Mouse (Mus musculus): ENCODE measurements at regions not wholly inside any gene's neighbourhood (a gene's known extent, or its start where the extent isn't known, plus 50 kb on each side); places are given as distances from the start of the nearest gene placed in this dataset.
A peak's percentile ranks its signal among the peaks of the same experiment; 100 is the strongest.

DNA sequence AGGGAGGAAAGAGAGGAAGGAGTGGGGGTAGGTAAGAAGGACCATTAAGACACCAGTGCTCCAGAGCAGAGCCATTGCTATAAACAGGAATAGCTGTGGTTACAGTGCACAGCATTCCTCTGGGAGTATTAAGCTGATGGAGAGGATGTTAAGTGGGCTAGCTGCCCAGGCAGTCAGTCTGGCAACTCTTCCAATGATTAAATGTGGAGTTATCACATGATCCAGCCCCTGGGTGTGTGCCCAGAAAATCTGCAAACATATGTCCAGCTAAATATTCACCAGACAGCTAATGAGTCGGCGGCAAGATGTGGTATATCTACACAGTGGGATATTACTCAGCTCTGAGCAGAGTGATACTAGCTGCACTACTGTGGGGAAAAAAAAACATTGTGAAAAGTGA lies 229.7 kb downstream of the Ankrd50 start:
- DNase-seq: peak; percentile 94

GRCm38 (mm10) chr3:38251592-38251991 lies 233.1 kb downstream of the Ankrd50 start:
- no peak for DNase-seq

DNA sequence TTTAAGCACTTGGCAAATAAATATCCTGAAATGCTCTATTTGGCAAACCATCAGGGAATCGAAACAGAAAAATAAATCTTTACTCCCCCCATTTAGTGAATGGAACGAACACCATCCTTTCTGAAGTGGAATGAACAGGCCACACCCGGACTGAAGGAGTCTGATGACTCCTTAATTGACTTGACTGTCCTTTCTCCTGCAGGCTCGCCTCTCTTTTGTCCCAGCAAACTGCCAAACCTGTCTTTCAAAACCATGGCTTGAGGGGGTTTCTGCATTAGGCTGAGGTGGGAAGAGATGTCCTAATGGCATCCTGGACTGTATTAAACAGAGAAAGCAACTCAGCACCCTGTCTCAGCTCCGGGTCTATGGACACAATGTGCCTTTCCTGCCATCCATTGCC lies 234.1 kb downstream of the Ankrd50 start:
- DNase-seq: no peak

- DNase-seq: no peak
These were observed 235.7 kb downstream of the Ankrd50 start for GRCm38 (mm10) chr3:38248941-38249340.

- peak; percentile 41 for DNase-seq
These were observed 238.2 kb downstream of the Ankrd50 start for GRCm38 (mm10) chr3:38246439-38246838.

DNA sequence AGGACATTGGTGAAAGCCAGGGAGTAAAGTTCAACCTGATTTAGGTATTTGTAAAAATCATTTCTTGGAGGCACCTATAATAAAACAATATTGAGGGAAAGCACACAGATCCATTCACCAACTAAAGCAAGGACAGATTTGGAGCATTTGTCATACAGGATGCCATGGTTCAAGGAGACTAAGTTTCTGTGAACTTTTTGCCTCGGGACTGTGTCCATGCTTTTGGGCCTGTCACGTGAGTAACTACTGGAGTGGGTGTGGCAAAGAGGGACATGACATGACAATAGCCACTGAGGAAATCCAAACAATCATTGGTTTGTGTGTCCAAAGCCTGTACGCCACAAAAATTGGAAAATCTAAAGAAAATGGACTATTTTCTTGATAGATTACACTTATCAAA lies 241.4 kb downstream of the Ankrd50 start:
- DNase-seq: no peak

DNA sequence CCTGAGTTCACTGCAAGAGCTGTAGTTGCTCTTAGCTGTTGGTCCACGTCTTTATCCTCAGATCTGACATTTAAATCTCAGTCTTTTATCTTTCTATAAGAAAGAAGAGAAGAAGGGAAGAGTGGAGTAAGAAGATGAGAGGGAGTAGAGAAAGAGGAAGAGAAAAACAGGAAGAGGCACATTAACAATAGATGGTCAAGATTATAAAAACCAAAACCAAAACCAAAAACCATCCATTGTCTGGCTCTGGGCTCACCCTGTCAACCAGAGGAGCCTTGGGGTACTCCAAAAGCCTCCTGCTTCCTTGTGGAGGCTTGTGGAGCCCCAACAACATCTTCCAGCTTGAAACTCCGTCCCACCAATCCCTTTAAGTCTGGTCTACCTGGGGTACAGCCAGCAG lies 247.0 kb downstream of the Ankrd50 start:
- DNase-seq: no peak

GRCm38 (mm10) chr3:38235736-38236083 lies 248.9 kb downstream of the Ankrd50 start:
- DNase-seq: peak; percentile 25

DNA sequence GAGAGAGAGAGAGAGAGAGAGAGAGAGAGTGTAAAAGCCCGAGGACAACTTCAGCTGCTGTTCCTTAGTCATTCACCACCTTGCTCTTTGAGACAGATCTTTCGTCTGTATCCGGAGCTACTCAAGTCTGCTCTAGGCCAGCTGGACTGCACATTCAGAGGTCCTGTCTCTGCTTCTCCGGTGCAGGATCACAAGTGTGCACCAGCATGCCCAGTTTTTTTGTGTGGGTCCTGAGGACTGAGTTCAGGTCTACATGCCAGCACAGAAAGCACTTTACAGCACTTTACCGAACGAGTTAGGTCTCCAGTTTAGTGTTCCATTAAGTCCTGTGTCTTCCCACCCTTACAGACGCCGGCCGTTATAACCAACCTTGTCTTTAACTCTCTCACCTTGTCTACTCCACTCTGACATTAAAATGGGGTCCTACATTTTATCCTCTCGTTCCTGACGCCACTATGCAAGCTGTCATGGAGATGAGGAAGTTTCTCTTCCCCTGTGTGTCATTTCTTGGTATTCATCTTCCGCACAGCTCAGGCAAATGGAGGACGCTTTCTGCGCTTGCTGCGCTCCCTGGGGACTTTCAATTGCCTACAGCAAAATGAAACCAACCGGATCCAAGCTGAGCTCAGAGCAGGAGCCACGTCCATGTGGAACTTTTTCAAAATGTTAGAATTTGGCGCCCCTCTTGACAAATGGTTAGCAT lies 249.5 kb downstream of the Ankrd50 start:
- no peak for DNase-seq

DNA sequence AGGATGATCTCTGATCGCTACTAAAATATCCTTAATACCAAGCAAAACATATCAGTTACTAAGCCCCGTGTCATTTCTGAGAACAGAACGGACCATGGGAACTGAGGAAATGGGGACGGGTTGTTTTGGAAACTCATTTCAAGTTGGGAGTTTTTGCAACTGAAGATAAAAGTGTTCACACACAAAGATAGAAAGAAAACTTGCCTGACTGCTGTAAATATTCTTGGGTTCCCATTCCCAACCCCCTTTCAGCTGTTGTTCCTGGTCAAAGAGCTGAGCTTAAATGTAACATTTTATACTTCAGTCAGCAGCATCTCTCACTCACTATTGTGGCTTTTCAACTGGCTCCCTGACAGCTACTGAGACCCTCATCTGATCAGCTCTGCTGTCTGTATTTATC lies 250.1 kb downstream of the Ankrd50 start:
- DNase-seq: no peak

DNA sequence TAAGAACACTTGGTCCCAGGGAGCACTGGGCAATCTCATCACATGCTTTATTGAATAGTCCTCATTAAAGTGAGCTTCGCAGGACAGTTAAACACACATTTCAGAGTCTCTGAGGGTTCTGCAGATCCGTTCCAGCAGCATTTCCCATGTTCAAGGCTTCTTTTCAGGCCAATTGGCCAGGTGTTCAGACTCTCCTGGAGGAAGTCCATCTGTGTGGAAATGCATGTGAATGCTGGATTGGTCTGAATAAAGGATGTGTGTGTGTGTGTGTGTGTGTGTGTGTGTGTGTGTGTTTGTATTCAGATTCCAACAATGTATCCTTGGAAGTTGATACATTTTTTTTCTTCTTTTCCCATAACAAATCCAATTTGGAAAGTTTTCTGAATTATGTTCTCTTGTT lies 250.6 kb downstream of the Ankrd50 start:
- no peak for DNase-seq

DNA sequence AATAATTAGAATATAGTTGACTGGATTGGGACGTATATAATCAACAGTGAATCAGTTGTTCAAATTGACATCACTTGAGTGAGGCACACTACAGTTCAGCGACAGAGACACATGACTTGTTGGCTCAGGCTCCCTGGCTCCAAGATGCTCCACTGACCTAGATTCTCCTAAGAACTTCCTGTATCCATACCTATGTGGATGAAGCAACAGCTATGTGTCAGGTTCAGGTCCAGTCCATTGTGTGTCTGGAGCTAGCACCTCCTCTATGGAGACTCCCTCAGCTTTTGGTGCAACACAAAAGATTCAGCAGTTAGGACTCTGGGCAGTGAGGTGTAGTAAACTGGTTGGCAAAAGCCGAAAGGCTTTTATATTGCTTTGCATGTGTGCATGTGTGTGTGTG lies 251.6 kb downstream of the Ankrd50 start:
- no peak for DNase-seq

DNA sequence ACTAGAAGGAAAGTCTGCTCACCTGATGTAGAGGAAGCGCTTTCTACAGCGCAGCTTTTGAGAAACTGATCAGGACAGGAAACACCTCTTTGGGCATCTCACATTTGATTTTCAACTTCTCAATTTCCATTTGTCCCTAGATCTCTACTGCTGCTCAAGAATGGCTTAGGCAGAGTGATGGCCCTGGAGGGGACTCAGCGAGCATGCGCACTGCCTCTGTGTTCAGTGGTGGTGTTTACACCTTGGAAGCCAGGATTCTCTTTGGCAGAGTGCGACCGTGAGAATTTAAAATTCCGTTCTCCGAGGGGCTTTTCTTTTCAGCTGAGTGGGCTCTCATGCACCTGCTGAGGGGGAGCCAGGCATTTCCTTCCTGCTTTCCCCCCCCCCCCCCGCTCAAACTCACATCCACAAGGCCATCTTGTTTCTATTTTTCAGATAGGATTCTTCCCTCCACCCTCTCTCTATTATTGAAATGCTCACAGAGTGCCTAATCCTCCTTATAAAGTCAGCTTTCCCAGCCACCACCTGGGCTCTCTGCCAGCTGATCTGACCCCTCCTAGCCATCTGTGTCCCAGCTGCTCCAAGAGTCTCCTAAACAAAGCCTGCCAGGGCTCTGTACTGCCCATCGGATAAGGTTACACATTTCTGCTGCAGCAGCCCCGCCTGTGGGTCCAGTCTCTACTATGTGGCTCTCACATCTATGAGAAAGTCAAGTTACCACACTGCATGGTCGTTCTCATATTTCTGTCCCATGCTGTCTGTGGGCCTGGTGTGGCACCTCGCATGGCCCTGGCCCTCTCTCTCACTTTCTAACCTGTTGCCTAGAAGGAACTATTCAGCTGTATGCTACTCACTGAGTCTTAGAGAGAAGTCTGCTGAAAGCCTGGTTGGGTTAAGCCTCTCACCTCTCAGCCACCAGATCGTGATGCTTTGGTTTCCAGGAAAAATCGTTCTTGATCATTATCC lies 252.2 kb downstream of the Ankrd50 start:
- DNase-seq: peak; percentile 95

- DNase-seq: no peak
These were observed 253.1 kb downstream of the Ankrd50 start for GRCm38 (mm10) chr3:38231506-38231905.

DNA sequence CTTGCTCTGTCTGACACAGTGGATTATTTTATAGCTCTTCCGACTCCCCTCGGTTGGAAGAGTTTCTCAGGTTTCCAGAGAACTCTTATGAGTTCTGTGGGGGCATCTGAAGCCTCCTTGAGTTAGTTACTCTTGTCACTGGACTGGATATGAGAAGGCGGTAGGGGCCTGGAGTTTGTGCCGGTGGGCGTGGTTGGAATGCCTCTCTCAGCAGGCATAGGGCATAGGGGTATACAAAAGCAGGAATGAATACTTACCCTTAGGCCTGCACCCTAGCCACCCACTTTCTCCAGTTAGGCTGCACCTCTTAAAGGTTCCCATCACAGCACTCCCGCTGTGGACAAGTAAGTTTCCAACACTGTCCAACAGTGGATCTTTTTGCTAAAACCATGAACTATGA lies 253.8 kb downstream of the Ankrd50 start:
- no peak for DNase-seq

- DNase-seq: no peak
These were observed 255.0 kb downstream of the Ankrd50 start for GRCm38 (mm10) chr3:38229686-38230085.

GRCm38 (mm10) chr3:38229051-38229450 lies 255.6 kb downstream of the Ankrd50 start:
- DNase-seq: no peak

DNA sequence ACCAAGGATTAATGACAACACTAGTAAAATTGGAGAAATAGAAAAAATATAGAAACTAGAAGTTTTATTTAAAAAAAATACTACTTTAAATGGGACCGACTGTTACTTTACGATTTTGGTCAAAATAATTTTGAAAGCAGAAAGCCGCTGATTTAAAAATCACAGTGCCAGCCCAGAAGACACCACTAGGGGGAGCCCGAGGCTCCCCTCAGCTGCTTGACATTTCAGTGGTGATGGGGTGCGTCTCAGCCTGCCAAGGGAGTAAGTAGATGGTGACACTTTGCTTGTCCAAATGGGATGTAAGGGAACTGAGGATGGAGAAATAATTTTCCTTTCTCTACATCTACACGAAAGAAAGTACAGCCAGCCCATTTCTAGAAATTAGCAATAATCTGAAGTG lies 257.0 kb downstream of the Ankrd50 start:
- peak; percentile 83 for DNase-seq

DNA sequence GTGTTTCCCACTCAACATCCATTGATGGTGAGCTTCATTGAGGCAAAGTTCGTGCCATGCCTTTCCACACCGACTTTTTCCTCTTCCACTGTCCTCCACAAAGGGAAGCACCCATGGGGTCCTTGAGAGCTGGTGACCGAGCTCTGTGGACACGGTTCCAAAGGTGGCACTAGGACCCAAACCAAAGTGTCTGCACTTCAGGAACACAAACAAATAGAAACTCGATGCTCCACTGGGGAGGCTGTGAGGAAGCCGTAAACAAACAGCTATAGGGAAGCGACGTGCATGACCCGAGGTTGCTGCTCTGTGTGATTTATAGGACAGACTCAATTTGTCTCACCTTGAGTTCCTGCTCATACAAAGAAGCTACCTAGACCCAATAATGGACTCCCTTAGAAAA lies 257.5 kb downstream of the Ankrd50 start:
- DNase-seq: no peak

DNA sequence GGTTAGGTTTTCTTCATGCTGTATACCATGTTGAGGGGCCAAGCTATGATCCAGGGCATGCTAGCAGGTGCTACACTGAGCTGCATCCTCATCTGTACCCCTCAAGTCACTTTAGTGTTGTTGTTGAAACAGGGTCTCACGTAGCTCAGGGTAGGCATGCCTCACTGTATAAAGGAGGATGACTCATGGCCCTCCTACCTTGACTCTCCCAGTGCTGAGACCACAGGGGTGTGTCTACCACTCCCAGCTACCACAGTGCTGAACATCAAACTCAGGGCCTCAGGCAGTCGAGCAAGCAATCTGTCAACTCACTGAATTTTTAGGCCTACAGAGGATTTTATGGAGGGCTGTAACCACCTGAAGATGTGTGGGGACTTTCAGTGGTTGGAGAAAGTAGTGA lies 258.5 kb downstream of the Ankrd50 start:
- DNase-seq: no peak

GRCm38 (mm10) chr3:38221834-38222215 lies 262.8 kb downstream of the Ankrd50 start:
- no peak for DNase-seq

DNA sequence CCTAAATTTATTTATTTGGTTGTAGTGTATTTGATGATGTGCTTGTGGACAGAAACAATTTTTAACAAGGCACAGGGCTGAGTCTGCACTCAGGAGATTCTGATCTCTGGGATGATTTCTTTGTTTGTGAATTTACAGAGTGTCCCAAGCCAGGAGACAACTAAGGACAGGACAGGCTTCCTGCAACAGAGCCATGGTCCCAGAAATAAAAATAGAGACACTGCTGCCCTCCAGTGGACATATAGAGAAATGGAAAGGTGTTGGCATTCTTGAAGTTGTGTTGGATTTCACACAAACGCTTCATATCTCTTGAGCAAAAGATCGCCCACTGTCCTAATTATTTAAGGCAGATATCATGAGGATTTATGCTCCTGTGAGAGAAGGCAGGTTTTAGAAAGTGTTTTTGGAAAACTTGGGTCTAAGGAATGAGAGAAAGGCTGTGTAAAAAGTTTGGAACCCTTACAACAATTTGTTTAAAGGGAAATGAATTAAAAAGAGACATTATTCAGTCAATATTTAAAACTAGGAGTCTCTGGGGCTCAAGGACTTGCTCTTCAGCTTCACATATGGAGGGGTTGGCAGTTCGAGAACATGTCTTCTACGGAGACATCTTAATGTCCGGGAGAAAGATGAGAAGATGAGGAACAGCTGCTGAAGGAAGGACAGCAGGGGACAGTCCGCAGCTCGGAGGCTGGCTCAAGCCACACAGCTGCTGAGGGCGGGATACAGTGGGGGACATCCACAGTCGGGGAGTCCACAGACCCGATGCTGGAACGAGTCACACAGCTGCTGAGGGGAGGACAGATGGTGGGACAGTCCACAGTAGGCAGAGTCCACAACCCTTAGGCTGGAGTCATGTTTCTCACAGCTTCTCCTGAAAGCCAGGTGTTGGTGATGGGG lies 263.5 kb downstream of the Ankrd50 start:
- peak; percentile 59 for DNase-seq

DNA sequence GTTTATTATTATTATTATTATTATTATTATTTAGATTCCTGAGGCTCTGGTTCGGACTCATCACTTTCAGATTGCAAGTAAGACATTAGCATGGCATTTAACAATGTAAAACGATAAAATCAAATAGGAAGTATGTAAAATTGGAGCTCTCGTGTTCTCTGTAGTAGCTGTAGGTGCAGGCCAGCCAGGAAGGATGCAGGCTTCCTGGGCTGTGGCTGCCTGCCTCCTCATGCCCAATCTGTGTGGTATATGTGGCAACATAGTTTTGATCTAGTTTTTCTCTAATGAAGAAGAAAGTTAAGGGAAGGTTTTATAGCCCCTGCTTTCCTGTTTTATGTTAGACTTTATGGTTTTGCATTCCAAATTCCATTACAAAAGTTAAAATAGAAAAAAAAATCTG lies 275.6 kb downstream of the Ankrd50 start:
- DNase-seq: no peak
